Mouse (Mus musculus) cerebellum, postnatal 25 days (tissue): ENCODE measurements at regions not wholly inside any gene's neighbourhood (a gene's known extent, or its start where the extent isn't known, plus 50 kb on each side); places are given as distances from the start of the nearest gene placed in this dataset.
A peak's percentile ranks its signal among the peaks of the same experiment; 100 is the strongest.
"Not testable (repeated sequence)": the region's sequence is repeated elsewhere in the genome, so short reads cannot be mapped to it uniquely, and the experiment has no call there.

ENCODE experiments used
- DNase-seq, 2 experiments: peaks; one replicate each; pipeline ENCODE4 v3.0.0; 2021; ENCODE audit warnings: mixed read lengths in 2 of 2

DNA sequence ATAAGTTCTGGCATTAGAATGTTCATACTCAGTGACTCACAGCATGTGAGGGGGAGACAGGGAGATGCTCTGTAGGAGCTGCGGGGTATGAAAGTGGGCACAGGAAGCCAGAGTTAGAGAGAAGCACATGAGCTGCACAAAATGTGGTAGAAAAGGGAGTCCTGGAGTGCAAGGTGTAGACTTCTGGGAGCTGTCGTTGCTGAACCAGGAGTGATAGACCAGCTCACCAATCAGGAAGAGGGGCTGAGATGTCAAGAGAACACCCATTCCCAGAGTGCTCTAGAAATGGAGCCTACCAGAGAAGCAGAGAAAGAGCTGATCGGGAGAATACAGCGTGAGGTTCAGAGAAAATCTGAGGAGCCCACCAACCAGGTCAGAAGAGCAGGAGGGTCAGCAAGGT lies 262.2 kb upstream of the Kdm8 start:
- no peak for DNase-seq

DNA sequence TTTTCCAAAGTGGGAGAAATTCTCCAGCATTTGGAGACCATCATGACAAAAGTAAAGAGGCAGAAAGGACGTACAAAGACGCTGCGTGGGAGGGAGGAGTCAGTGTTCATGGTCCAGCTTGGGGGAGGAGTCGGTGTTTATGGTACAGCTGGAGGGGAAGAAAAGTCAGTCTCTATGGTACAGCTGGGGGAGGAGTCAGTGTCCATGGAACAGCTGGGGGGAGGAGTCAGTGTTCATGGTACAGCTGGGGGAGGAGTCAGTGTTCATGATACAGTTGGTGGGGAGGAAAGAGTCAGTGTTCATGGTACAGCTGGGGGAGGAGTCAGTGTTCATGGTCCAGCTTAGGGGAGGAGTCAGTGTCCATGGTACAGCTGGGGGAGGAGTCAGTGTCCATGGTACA lies 261.5 kb upstream of the Kdm8 start:
- DNase-seq, result not testable (repeated sequence)

DNA sequence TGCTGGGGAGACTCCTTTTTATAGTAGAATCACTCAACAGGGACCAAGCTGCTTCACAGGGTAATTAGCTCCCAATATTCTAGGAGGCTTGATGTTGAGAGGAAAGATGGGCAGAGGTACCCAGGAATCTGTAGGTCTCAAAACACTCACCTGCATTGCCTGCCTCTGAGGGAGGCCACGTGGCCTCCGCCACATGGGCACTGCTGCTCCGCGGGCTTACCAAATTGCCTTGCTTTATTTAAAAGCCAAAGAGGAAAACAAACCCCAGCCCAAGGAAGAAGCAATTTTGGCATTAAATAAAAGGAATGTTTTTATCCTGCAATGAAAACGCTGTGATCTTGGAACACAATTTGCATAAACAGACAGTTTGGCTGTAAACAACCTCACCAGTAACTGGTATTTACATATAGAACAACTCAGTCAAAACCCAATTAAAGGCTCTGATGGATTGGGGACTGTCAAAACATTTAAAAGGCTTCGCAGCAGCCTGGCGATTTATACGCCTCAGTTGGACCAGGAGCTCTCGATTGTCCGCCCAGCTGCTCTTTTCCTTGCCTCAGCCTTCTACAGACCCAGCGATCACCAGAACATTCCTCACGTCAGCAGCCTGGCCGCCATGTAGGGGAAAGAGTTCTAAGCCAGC lies 259.3 kb upstream of the Kdm8 start:
- no peak for DNase-seq

DNA sequence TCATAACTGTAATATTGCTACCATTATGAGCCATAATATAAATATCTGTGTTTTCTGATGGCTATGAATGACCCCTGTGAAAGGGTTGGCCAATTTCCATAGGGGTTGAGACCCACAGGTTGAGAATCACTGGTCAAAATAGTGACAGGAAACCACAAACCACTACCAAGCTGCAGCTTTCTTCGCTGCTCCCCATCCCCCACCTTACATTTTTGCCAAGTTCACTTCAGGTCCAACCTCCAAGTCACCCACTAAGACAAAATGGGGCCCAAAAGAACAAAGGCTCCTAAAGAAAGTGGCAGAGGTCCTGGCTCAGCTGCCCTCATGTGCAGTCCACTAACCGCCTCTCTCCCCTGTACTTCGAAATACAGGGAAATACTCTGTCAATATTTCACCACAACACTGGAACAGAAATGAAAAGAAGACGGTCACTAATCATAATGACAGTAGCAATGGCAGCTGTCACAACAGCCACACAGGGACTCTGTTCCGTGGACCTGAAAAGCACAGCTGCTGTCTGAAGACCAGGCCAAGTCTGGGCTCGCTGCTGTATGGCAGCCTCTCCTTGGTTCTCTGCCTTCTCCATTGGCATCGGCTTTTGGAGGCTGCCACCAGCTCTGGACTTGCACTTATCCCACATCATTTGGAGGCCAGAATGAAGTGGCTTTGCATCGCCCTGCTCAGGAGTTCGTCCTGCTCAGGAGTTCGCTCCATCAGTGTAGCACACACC lies 257.3 kb upstream of the Kdm8 start:
- DNase-seq, result no peak

DNA sequence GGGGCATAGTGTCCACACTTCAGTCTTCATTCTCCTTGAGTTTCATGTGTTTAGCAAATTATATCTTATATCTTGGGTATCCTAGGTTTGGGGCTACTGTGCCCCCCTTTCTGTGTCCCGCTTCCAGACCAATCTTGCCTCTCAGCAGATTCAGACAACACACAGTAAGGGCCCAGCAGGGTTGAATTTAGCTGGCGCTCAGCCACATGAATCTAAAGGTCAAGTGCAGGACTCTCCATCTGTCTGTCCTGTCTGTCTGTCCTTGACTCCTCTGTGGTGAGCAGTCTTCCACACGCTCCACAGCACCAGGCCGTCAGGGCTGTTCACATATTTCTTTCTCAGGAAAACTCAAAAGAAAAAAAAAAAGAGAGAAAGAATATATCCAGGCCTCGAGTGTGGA lies 255.5 kb upstream of the Kdm8 start:
- peak in 1 of 2 experiments; percentile 21 for DNase-seq

DNA sequence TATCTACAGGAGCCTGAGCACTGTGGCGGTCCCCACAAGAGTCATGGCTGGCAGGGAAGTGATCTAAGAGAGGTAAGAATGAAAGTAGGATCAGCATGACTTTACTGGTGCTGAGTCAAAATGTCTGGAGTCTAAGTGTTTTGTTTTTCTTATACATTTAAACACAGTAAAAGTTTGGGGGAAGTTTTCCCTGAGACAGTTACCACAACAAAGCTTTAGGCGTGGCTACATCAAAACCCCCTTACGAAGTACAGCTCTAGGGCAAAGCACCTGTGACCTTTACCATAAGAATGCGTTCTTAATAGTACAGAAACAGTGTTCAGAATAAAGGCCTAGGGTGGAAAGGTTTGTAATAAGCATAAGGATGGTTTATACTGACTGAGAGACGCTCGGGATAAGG lies 254.4 kb upstream of the Kdm8 start:
- no peak for DNase-seq

DNA sequence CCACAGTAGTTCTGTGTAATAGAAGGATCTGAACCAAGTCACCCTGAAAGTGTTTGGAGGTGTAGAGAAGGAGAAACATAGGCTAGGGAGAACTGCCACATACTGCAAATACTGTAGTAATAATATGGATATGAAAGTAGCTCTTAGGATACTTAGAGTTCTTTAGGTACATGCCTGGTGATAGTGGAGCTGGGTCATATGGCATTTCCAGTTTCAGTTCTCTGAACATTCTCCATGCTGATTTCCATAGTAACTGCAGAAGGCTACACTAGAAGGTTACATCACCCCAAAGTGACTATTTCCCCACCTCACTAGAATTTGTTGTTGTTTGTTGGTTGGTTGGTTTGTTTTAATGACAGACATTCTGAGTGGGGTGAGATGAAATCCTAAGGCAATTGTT lies 253.2 kb upstream of the Kdm8 start:
- no peak for DNase-seq

DNA sequence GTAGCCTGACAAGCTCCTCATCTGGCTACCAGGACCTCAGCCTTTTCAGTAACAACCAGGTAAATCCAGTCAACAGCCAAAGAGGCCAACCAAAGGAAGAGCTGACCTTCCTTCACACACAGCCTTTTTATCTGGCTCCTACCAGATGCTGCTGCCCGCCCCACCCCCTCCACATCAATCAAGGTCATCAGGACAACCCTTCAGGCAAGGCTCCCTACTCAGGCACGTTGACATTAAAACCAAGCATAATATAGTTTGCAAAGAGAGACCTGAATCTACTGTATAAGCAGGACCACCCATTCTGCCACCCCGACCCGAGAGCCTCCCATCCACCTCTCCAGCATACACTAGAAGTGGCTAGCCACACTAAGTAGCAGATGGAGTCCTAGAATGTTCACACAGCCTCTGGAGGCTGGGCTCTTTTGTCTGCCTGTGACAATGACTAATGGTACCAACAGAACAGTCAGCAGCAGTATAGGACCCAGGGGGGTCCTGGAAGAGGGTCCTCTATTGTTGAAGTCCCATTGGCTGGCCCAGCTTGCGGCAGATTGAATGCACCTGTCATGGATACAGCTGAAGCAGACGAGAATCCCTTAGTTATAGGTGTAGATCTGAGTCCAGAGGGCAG lies 233.0 kb upstream of the Kdm8 start:
- DNase-seq, result no peak

DNA sequence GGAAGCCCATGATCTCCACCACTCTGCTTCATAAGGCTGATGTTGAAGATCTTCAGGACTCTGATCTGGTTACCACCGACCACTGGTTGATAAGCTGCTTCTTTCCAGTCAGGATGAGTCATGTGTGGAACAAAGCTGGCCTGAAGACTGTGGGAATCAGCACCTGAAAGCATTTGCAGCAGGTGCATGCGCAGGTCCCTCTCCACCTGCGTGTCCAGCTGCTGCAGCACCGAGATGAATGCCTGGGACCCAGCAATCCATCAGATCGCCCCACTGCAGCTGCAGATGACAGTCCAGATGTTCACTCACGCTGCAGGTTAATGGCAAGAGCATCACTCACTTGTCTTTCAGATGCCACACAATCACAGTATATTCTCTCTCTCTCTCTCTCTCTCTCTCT lies 230.4 kb upstream of the Kdm8 start:
- DNase-seq, result no peak

DNA sequence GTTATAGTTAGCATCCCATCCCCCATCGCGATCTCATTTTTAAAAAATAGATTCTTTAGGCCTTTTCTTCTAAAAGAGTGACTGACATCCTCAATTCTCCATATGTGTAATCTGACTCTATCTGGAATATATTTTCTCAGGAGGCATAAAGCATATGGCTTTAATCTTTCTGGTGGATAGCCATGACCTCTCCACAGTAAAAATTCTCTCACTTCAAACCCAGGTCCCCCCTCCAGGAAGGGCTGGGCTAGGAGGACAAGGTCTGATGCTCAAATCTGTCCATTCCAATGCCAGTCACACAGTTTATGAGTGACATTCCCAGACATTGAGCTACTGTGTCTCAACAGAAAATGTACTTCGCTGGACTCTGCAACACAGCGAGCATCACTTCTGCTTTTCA lies 226.8 kb upstream of the Kdm8 start:
- DNase-seq, result no peak

DNA sequence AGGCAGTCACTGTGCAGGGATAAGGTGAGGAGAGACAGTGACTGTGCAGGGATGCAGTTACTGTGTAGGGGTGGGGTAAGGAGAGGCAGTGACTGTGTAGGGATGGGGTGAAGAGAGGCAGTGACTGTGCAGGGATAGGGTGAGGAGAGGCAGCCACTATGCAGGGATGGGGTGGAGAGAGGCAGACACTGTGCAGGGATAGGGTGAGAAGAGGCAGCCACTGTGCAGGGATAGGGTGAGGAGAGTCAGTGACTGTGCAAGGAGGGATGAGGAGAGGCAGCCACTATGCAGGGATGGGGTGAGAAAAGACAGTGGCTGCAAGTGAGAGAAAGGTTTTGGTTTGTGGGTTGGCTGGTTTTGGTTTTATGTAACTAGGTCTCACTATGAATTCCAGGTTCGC lies 221.8 kb upstream of the Kdm8 start:
- DNase-seq, result no peak

DNA sequence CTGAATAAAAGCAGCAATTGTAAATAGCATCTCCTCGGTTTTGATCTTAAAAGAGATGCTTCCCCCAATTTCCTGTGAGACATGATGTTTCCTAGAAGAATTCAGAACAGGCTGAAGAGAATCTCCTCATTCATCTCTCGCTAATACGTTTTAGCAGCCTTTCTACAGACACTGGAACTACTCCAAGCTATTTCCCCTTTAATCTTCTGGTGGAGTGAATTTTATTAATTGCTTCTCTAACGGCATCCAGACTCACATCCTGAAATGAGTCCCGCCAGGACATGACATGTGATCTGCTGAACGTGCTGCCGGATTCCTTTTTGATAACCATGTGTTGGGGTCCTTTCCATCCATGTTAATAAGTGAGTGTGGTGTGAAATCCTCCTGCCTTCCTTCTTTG lies 209.6 kb upstream of the Kdm8 start:
- no peak for DNase-seq

DNA sequence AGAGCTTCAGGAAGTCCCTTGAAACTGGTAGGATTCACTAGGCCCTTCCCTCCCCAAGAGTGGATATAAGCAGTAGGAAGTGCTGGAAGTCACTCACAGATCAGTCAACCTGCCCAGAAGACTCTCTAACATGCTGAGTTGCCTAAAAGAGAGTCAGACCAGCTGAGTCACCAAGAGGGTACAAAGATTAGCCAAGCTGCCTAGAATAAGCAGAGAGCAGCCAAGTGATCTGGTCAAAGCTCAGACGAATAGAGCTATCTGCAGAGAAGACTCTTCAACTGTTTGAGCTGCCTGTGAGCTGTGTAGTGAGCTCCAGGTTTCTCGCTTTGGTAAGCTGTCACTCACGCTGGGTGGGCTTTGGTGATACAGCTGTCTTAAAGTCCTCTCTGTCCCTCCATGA lies 207.4 kb upstream of the Kdm8 start:
- DNase-seq, result no peak

DNA sequence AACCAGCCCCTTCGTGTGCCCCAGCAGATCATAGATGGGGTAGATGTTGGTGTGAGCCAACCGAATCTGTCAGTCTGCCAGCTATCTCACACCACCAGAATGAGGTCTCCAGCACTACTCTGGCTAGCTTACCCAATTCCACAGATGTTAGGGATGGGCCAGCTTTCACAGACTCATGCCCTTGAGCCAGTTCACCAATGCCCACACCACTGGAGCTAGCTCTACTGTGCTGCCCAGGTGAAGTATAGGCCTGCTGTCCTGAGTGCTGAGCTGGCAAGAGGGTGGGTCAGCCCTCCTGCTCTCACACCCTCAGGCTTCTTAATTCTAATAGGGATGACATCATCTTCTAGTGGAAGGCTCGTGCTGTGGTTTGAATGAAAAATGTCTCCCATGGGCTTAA lies 201.5 kb upstream of the Kdm8 start:
- no peak for DNase-seq

DNA sequence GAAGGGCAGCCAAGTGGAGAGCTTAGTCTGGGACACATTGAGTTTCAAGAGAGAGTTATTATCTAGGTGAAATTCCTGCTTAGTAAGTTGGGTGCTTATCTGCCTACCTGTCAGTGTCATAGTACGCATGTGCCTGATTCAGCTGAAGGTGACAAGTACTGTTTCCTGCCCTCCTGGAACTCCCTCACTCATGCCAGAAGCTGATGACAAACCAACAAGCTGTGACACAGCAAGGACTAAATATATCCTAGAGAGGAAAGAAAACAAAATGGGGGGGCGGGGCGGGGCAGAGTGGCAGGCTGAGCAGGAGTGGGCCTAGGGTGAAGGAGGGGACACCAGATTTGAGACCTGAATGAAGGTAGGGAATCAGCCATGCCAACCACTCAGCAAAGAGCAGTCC lies 196.1 kb upstream of the Kdm8 start:
- no peak for DNase-seq

DNA sequence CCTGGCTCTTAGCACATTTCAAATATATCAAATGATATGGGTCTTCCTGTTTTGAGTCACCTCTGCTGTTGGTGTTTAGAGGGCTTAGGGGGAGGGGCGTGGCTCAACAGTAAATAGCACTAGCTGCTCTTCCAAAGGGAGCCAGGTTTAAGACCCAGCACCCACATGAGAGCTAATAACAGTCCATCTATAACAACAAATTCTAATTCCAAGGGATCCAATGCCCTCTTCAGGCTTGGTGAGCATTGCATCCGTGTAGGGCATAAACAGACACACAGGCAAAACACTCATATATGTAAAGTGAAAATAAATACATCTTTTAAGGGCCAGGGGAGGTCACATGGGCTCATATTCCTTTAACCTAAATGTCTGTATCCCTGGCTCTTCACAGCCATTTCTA lies 194.1 kb upstream of the Kdm8 start:
- DNase-seq, result no peak

DNA sequence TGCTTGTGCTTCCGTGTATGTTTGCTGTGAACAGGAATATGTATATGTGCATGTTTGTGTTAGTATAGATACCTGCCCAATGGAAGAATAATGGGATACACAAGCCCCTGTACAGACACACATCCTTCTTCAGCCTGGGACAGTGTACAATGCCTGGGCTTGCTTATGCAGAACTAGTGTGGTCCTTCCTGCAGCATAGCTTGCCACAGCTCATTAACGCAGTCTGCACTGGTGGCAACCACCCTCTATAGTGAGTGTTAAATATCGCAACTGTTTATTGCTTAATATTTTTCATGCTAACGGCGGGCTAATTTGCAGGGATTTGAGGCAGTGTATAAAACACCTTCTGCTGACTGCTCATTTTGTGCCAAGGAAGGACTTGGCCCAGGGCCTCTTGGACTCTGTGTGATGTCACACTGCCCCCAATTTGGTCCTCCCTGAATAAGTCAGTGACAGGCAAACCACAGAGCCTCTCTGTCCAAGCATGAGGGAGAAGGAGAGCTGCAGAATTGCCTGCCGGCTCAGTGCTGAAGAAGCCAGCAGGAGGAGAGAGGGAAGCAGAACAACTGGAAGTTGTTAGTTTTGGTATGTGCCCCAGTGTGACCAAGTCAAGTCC lies 193.4 kb upstream of the Kdm8 start:
- DNase-seq, result peak; percentile 19 to 44

DNA sequence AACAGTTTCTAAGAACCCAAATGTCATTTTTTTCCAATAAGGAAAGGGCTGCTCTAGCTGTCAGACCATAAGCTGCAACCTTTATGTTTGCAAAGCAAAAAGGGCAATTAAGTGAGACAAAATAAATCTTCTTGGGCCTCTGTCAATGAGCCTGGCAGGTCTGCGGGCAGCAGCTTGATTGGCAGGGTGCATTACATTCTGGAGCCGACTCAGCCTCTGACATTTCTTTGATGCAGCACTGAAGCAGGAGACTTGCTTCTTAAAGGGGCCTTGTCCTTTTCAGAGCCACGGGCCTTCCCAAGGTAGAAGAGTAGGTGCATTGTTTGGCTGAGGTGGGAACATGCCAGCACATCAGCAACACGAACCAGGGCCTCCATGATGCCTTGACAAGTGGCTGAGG lies 190.2 kb upstream of the Kdm8 start:
- no peak for DNase-seq

DNA sequence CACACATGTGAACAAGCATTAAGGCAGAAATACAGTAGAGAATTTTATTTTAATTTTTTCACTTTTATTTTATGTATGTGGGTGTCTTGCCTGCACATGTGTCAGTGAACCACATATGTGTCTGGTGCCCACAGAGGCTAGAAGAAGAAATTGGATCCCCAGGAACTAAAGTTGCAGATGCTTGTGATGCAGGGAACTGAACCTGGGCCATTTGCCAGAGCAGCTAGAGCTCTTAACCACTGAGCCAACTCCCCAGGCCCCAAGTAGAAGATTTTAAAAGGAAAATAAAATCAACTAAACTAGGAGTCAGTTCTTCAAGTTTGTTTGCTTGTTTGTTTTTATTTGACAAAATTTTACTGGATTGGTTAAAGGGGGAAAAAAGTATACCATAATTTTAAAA lies 185.5 kb upstream of the Kdm8 start:
- peak in 1 of 2 experiments; percentile 29 for DNase-seq

DNA sequence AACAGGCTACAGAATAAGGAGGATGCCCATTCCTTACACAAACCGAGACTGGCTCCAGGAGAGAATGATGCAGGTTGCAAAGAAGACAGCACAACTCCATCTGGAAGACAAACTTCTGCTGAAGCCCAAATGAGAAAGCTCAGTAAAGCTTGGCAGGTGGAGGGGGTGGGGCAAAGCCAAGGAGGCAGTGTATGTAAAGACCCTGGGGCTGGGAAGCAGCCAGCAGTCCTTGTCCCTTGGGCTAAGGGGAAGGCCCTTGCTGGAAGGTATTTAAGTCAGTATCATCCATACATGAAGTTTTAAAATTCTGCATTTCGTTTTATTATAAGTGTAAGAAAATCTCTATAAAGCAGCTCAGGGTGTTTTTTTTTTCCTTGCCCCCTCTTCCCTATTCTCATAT lies 182.3 kb upstream of the Kdm8 start:
- no peak for DNase-seq

DNA sequence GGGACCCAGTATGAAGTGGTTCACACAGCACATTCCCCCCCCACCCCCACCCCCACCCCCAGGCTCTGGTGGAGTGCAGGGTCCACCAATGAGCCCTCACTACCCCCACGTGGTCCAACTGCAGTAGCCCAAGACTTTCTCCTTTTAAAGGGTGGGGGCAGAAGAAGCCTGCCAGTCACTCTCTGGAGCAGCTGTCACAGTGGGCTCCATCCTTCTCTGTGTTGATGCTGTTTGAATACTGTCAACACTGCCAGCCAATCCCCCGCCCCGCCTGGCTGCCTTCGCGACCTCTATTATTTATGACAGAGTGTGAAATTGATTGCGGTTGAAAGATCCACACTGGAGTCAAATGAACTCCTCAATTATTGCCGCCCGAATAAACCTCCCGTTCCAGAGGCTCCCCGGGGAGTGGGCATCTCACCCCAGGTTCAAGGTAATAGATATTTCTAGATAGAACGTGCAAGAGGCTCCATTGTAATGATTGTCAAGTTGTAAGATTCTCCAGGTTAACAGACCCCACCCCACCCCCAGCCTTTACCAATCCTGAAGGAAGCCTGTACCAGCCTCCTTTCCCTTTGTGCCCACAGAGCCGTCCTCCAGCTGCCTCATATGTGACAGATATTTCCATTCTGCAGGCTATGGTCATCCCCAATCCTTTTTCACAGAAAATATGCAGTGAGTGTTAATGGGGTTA lies 181.7 kb upstream of the Kdm8 start:
- no peak for DNase-seq

DNA sequence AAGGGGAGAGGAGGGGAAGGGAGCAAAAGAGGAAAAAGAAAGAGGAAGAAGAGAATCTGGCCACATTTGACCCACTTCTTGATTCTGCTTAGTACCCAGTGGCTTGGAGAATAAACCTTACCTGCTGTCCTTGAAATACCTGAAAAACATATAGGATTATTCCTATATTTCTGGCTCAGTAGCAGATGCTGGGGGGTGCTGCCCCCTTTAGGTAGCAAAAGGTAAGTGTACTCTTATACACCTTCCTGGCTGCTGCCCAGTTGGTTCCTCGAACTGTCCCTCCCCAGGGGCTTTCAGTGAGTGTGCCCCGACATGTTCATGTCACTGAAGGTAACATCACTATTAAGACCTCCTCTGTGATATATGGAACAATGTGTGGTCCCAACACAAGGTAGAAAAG lies 180.7 kb upstream of the Kdm8 start:
- peak in 1 of 2 experiments; percentile 18 for DNase-seq

DNA sequence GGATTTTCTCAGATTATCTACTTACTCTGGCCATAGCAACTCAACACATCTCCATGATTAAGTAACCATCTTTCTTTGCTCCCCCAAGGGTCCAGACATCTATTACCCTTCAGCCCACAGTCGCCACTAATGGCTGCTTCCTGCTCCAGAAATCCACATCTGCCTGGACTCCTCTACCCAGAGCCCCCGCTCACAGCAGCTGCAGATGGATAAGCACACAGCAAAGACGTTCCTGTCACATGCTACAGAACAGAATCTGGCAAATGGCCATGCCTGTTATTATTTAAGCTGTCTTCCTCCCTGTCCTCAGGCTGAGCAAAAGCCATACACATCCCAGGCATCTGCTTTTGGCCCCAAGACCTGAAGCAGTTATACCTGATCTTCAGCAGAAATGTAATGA lies 173.8 kb upstream of the Kdm8 start:
- no peak for DNase-seq
